Mouse (Mus musculus): ENCODE results near the gene Syne2.

GRCm38 (mm10) chr12:75784271-75784751, 33.6 kb upstream of the Syne2 start:
- TF ChIP-seq CTCF (IDR thresholded peaks at IDR 0.05) (no peak), POLR2A (IDR thresholded peaks at IDR 0.05; ENCODE audit: insufficient read depth, low read depth, low read length) (no peak), EP300 (IDR thresholded peaks at IDR 0.05; ENCODE audit: insufficient read depth, low read depth, low read length) (no peak)

Data from heart, adult 2 months (tissue).